Mouse (Mus musculus): ENCODE results near the gene Ino80d. TPM values are rescaled to one million over a fixed set of nuclear protein-coding genes. Genes with fewer than 3 reads are reported as not detected.

Ino80d gene
- polyA plus RNA-seq, 1 experiment from 2014 or later = 13.8 TPM

- Histone ChIP-seq H3K4me3 (ENCODE audit: low read depth, low read length) (no peak overlapping the region), H3K36me3 (ENCODE audit: control insufficient read depth, insufficient read depth, low read length) (peaks cover 29% of the 10 kb centered on the region), H3K9ac (ENCODE audit: low read depth, low read length) (no peak overlapping the region), H3K4me2 (no peak overlapping the region), H3K9me3 (replicated peaks; ENCODE audit: control insufficient read depth, low read length) (no peaks in the 10 kb centered on the region), H3K27me3 (ENCODE audit: control insufficient read depth, insufficient read depth, low read length) (no peaks in the 10 kb centered on the region), H3K4me1 (ENCODE audit: control insufficient read depth, insufficient read depth, low read length) (no peaks in the 10 kb centered on the region), H3K27ac (ENCODE audit: low read depth, low read length) (no peak overlapping the region)
- 70% methylated on average over 4 of the region's 4 CpGs for WGBS (ENCODE audit: insufficient replicate concordance)
- no peak for ATAC-seq (replicated peaks; ENCODE audit: insufficient number of reproducible peaks, low FRiP score, low TSS enrichment)
Measured at GRCm38 (mm10) chr1:63098831-63099230, 15.6 kb downstream of the Ino80d start.

- ATAC-seq (replicated peaks; ENCODE audit: insufficient number of reproducible peaks, low FRiP score, low TSS enrichment) = no peak
- 86% methylated on average over 5 of the region's 5 CpGs for WGBS (ENCODE audit: insufficient replicate concordance)
- H3K36me3 ChIP-seq (ENCODE audit: control insufficient read depth, insufficient read depth, low read length) = peaks cover 33% of the 10 kb centered on the region
Measured at GRCm38 (mm10) chr1:63096071-63096470, 18.4 kb downstream of the Ino80d start.

GRCm38 (mm10) chr1:63089795-63090194, 24.7 kb downstream of the Ino80d start:
- no peak overlapping the region for H3K4me2 ChIP-seq
- H3K4me1 ChIP-seq (ENCODE audit: control insufficient read depth, insufficient read depth, low read length) = no peaks in the 10 kb centered on the region
- H3K9ac ChIP-seq (ENCODE audit: low read depth, low read length) = no peak overlapping the region
- H3K9me3 ChIP-seq (replicated peaks; ENCODE audit: control insufficient read depth, low read length) = no peaks in the 10 kb centered on the region
- no peaks in the 10 kb centered on the region for H3K27me3 ChIP-seq (ENCODE audit: control insufficient read depth, insufficient read depth, low read length)
- ATAC-seq (replicated peaks; ENCODE audit: insufficient number of reproducible peaks, low FRiP score, low TSS enrichment) = no peak
- no peak overlapping the region for H3K4me3 ChIP-seq (ENCODE audit: low read depth, low read length)
- H3K36me3 ChIP-seq (ENCODE audit: control insufficient read depth, insufficient read depth, low read length) = peaks cover 28% of the 10 kb centered on the region
- 91% methylated on average over 5 of the region's 5 CpGs for WGBS (ENCODE audit: insufficient replicate concordance)
- H3K27ac ChIP-seq (ENCODE audit: low read depth, low read length) = no peak overlapping the region

More at GRCm38 (mm10) chr1:63096071-63096470, 18.4 kb downstream of the Ino80d start:
- Histone ChIP-seq H3K4me1 (ENCODE audit: control insufficient read depth, insufficient read depth, low read length) (no peaks in the 10 kb centered on the region), H3K9me3 (replicated peaks; ENCODE audit: control insufficient read depth, low read length) (no peaks in the 10 kb centered on the region), H3K27ac (ENCODE audit: low read depth, low read length) (no peak overlapping the region), H3K4me2 (no peak overlapping the region), H3K27me3 (ENCODE audit: control insufficient read depth, insufficient read depth, low read length) (no peaks in the 10 kb centered on the region), H3K9ac (ENCODE audit: low read depth, low read length) (no peak overlapping the region), H3K4me3 (ENCODE audit: low read depth, low read length) (no peak overlapping the region)

GRCm38 (mm10) chr1:63088614-63089013, 25.9 kb downstream of the Ino80d start:
- Histone ChIP-seq H3K36me3 (ENCODE audit: control insufficient read depth, insufficient read depth, low read length) (peaks cover 28% of the 10 kb centered on the region), H3K27me3 (ENCODE audit: control insufficient read depth, insufficient read depth, low read length) (no peaks in the 10 kb centered on the region), H3K9ac (ENCODE audit: low read depth, low read length) (no peak overlapping the region), H3K4me1 (ENCODE audit: control insufficient read depth, insufficient read depth, low read length) (no peaks in the 10 kb centered on the region), H3K4me2 (no peak overlapping the region), H3K4me3 (ENCODE audit: low read depth, low read length) (no peak overlapping the region), H3K27ac (ENCODE audit: low read depth, low read length) (no peak overlapping the region), H3K9me3 (replicated peaks; ENCODE audit: control insufficient read depth, low read length) (no peaks in the 10 kb centered on the region)
- ATAC-seq (replicated peaks; ENCODE audit: insufficient number of reproducible peaks, low FRiP score, low TSS enrichment) = no peak
- WGBS (ENCODE audit: insufficient replicate concordance) = 88% methylated on average over 1 of the region's 1 CpGs

GRCm38 (mm10) chr1:63080277-63080676, 34.2 kb downstream of the Ino80d start:
- Histone ChIP-seq H3K4me1 (ENCODE audit: control insufficient read depth, insufficient read depth, low read length) (peaks cover 5% of the 10 kb centered on the region; the same call in 1 of the 2 replicates), H3K36me3 (ENCODE audit: control insufficient read depth, insufficient read depth, low read length) (peaks cover 17% of the 10 kb centered on the region), H3K4me2 (no peak overlapping the region), H3K9ac (ENCODE audit: low read depth, low read length) (no peak overlapping the region), H3K27me3 (ENCODE audit: control insufficient read depth, insufficient read depth, low read length) (no peaks in the 10 kb centered on the region), H3K27ac (ENCODE audit: low read depth, low read length) (no peak overlapping the region), H3K4me3 (ENCODE audit: low read depth, low read length) (no peak overlapping the region), H3K9me3 (replicated peaks; ENCODE audit: control insufficient read depth, low read length) (no peaks in the 10 kb centered on the region)
- ATAC-seq (replicated peaks; ENCODE audit: insufficient number of reproducible peaks, low FRiP score, low TSS enrichment) = no peak
- WGBS (ENCODE audit: insufficient replicate concordance) = 68% methylated on average over 5 of the region's 5 CpGs

- 70% methylated on average over 2 of the region's 2 CpGs for WGBS (ENCODE audit: insufficient replicate concordance)
- no peaks in the 10 kb centered on the region for H3K27me3 ChIP-seq (ENCODE audit: control insufficient read depth, insufficient read depth, low read length)
- no peak overlapping the region for H3K27ac ChIP-seq (ENCODE audit: low read depth, low read length)
- H3K9me3 ChIP-seq (replicated peaks; ENCODE audit: control insufficient read depth, low read length) = no peaks in the 10 kb centered on the region
- H3K4me1 ChIP-seq (ENCODE audit: control insufficient read depth, insufficient read depth, low read length) = peaks cover 3% of the 10 kb centered on the region; the same call in 1 of the 2 replicates
- no peak overlapping the region for H3K4me3 ChIP-seq (ENCODE audit: low read depth, low read length)
- peaks cover 24% of the 10 kb centered on the region for H3K36me3 ChIP-seq (ENCODE audit: control insufficient read depth, insufficient read depth, low read length)
- H3K4me2 ChIP-seq = no peak overlapping the region
- no peak overlapping the region for H3K9ac ChIP-seq (ENCODE audit: low read depth, low read length)
- no peak for ATAC-seq (replicated peaks; ENCODE audit: insufficient number of reproducible peaks, low FRiP score, low TSS enrichment)
Measured at GRCm38 (mm10) chr1:63076383-63076782, 38.1 kb downstream of the Ino80d start.

- H3K27ac ChIP-seq (ENCODE audit: low read depth, low read length) = no peak overlapping the region
- H3K36me3 ChIP-seq (ENCODE audit: control insufficient read depth, insufficient read depth, low read length) = peaks cover 37% of the 10 kb centered on the region
- no peak for ATAC-seq (replicated peaks; ENCODE audit: insufficient number of reproducible peaks, low FRiP score, low TSS enrichment)
Measured at GRCm38 (mm10) chr1:63071379-63071778, 43.1 kb downstream of the Ino80d start.

GRCm38 (mm10) chr1:63058361-63058760, 56.1 kb downstream of the Ino80d start:
- ATAC-seq (replicated peaks; ENCODE audit: insufficient number of reproducible peaks, low FRiP score, low TSS enrichment) = no peak
- Histone ChIP-seq H3K27ac (ENCODE audit: low read depth, low read length) (no peak overlapping the region), H3K9ac (ENCODE audit: low read depth, low read length) (no peak overlapping the region), H3K9me3 (replicated peaks; ENCODE audit: control insufficient read depth, low read length) (no peaks in the 10 kb centered on the region), H3K36me3 (ENCODE audit: control insufficient read depth, insufficient read depth, low read length) (peaks cover 37% of the 10 kb centered on the region), H3K4me2 (no peak overlapping the region), H3K4me1 (ENCODE audit: control insufficient read depth, insufficient read depth, low read length) (peaks cover 6% of the 10 kb centered on the region; the same call in 1 of the 2 replicates), H3K27me3 (ENCODE audit: control insufficient read depth, insufficient read depth, low read length) (no peaks in the 10 kb centered on the region), H3K4me3 (ENCODE audit: low read depth, low read length) (no peak overlapping the region)
- WGBS (ENCODE audit: insufficient replicate concordance) = 65% methylated on average over 12 of the region's 12 CpGs

More at GRCm38 (mm10) chr1:63071379-63071778, 43.1 kb downstream of the Ino80d start:
- no peak overlapping the region for H3K4me2 ChIP-seq
- H3K9me3 ChIP-seq (replicated peaks; ENCODE audit: control insufficient read depth, low read length) = no peaks in the 10 kb centered on the region
- H3K4me1 ChIP-seq (ENCODE audit: control insufficient read depth, insufficient read depth, low read length) = no peaks in the 10 kb centered on the region
- H3K4me3 ChIP-seq (ENCODE audit: low read depth, low read length) = no peak overlapping the region
- H3K9ac ChIP-seq (ENCODE audit: low read depth, low read length) = no peak overlapping the region
- no peaks in the 10 kb centered on the region for H3K27me3 ChIP-seq (ENCODE audit: control insufficient read depth, insufficient read depth, low read length)
- WGBS (ENCODE audit: insufficient replicate concordance) = 81% methylated on average over 1 of the region's 1 CpGs

- H3K27ac ChIP-seq (ENCODE audit: low read depth, low read length) = no peak overlapping the region
- ATAC-seq (replicated peaks; ENCODE audit: insufficient number of reproducible peaks, low FRiP score, low TSS enrichment) = no peak
- H3K9me3 ChIP-seq (replicated peaks; ENCODE audit: control insufficient read depth, low read length) = no peaks in the 10 kb centered on the region
- H3K4me3 ChIP-seq (ENCODE audit: low read depth, low read length) = no peak overlapping the region
- H3K27me3 ChIP-seq (ENCODE audit: control insufficient read depth, insufficient read depth, low read length) = no peaks in the 10 kb centered on the region
- H3K4me2 ChIP-seq = no peak overlapping the region
- no peak overlapping the region for H3K9ac ChIP-seq (ENCODE audit: low read depth, low read length)
- WGBS (ENCODE audit: insufficient replicate concordance) = 90% methylated on average over 11 of the region's 11 CpGs
- H3K4me1 ChIP-seq (ENCODE audit: control insufficient read depth, insufficient read depth, low read length) = peaks cover 11% of the 10 kb centered on the region
- H3K36me3 ChIP-seq (ENCODE audit: control insufficient read depth, insufficient read depth, low read length) = peaks cover 33% of the 10 kb centered on the region
Measured at GRCm38 (mm10) chr1:63057849-63058248, 56.6 kb downstream of the Ino80d start.
